Mouse (Mus musculus): ENCODE measurements at regions not wholly inside any gene's neighbourhood (a gene's known extent, or its start where the extent isn't known, plus 50 kb on each side); places are given as distances from the start of the nearest gene placed in this dataset.

DNA sequence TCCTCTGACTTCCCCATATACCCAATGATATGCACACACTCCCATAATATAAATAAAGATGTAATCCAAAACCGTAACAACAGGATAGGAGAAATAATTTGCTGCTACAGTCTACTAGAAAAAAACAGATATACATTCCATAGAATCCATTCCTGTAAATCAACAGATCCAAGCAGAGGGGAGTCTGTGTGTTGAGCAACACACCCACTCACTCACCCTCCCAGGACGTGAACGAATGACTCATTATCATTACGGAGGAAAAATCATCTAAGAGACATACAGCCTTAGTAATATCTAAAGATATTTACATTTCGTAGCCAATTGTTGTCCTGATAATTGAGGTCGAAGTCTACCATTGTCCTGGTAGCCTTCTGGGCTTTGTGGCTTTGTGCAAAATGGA lies 165.2 kb downstream of the Uaca start:
- Histone ChIP-seq H3K9me3 (ENCODE audit: low read length) (no peaks in the 10 kb centered on the region), H3K4me1 (replicated peaks; ENCODE audit: low read depth, low read length) (peaks cover 6% of the 10 kb centered on the region), H3K36me3 (ENCODE audit: insufficient read depth, low read length) (no peaks in the 10 kb centered on the region)

DNA sequence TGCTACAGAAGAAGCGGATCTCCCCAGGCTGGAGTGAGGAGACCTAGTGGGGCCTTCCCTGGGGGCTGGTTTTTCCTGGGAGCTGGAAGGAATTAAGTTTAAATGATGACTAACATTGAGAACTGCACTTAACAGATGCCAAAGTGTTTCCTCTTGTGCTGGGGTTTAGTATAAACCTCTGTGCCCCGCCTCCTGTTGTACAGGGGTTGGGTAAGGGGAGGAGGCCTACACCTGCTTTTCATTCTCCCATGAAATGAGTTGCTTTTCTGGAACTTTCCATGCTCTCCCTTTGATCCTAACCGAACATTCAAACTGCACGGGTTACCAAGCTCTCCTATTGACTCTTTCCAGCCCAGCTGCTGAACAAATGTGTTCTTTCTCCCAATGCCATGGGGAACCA lies 167.7 kb downstream of the Uaca start:
- TF ChIP-seq CTCF (conservative IDR thresholded peaks at IDR 0.05; ENCODE audit: low read length) (no peak), POU5F1 (IDR thresholded peaks at IDR 0.05; ENCODE audit: borderline replicate concordance, low read length) (no peak)
- H3K36me3 ChIP-seq (ENCODE audit: insufficient read depth, low read length), result no peaks in the 10 kb centered on the region
- no peaks in the 10 kb centered on the region for H3K9me3 ChIP-seq (ENCODE audit: low read length)
- peaks cover 20% of the 10 kb centered on the region for H3K4me1 ChIP-seq (replicated peaks; ENCODE audit: low read depth, low read length)
- H3K27me3 ChIP-seq (ENCODE audit: insufficient read depth, low read length), result no peaks in the 10 kb centered on the region
- no peak overlapping the region for H3K4me3 ChIP-seq (replicated peaks; ENCODE audit: low read length)

More for the DNA sequence above, 165.2 kb downstream of the Uaca start:
- Histone ChIP-seq H3K4me3 (replicated peaks; ENCODE audit: low read length) (no peak overlapping the region), H3K27me3 (ENCODE audit: insufficient read depth, low read length) (no peaks in the 10 kb centered on the region)
- TF ChIP-seq NANOG (IDR thresholded peaks at IDR 0.05; ENCODE audit: borderline replicate concordance, low read length) (no peak), CTCF (conservative IDR thresholded peaks at IDR 0.05; ENCODE audit: low read length) (no peak), POU5F1 (IDR thresholded peaks at IDR 0.05; ENCODE audit: borderline replicate concordance, low read length) (no peak)

DNA sequence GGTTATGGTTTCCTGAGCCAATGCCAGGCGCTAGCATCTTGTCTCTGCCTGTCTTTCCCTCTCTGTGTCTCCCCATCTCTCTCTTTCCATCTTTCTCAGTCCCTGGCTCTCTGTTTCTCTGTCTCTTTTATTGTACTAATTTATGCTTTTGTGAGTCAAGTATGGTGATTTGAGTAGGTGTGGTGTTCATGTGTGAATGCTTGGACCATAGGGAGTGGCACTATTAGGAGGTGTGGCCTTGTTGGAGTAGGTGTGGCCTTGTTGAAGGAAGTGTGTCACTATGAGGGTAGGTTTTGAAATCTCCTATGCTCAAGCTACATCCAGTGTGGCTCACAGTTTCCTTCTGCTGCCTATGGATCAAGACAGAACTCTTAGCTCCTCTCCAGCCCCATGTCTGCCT lies 171.3 kb downstream of the Uaca start:
- peaks cover 15% of the 10 kb centered on the region for H3K4me1 ChIP-seq (replicated peaks; ENCODE audit: low read depth, low read length)
- TF ChIP-seq CTCF (conservative IDR thresholded peaks at IDR 0.05; ENCODE audit: low read length) (no peak), POU5F1 (IDR thresholded peaks at IDR 0.05; ENCODE audit: borderline replicate concordance, low read length) (no peak), NANOG (IDR thresholded peaks at IDR 0.05; ENCODE audit: borderline replicate concordance, low read length) (no peak)

DNA sequence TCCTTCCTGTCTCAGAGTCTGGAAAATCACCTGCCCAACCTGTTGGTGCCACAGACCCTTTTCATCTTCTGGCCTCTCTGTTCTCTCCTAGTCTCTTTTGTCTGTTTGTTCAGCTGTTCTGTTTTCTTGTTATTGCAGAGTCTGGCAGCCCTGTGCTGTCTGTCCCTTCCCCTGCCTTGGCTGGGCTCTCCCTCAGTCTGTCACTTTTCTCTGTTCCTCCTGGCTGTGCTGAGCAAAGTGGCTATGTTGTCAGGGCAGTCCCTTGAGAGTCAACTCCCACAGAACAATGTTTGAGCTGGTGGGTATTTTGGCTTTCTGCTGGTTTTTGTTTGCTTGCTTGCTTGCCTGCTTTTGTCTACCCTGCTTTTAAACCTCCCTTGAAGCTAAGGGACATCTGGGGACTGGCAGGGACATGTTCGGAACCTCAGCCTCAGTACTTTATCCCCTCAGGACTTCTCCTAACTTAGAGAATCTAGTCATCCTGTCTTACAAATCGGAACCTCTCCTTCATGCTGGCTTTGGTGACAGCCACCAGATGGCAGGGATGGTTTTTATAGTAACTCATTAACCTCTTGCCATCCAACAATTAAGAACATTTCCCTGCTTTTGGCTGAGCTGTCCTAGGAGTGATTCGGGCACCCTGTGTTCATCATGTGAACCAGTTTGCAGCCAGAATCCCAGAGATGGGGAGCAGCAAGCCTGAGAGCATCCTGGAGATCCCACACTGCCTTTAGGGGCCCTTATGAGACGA lies 174.1 kb downstream of the Uaca start:
- Histone ChIP-seq H3K27me3 (ENCODE audit: insufficient read depth, low read length) (peaks cover 7% of the 10 kb centered on the region; the same call in 1 of the 2 replicates), H3K9me3 (ENCODE audit: low read length) (no peaks in the 10 kb centered on the region), H3K4me3 (replicated peaks; ENCODE audit: low read length) (no peak overlapping the region), H3K36me3 (ENCODE audit: insufficient read depth, low read length) (no peaks in the 10 kb centered on the region), H3K4me1 (replicated peaks; ENCODE audit: low read depth, low read length) (peaks cover 26% of the 10 kb centered on the region)
- TF ChIP-seq NANOG (IDR thresholded peaks at IDR 0.05; ENCODE audit: borderline replicate concordance, low read length) (no peak), CTCF (conservative IDR thresholded peaks at IDR 0.05; ENCODE audit: low read length) (no peak), POU5F1 (IDR thresholded peaks at IDR 0.05; ENCODE audit: borderline replicate concordance, low read length) (no peak)

More for the DNA sequence above, 171.3 kb downstream of the Uaca start:
- H3K4me3 ChIP-seq (replicated peaks; ENCODE audit: low read length), result no peak overlapping the region
- no peaks in the 10 kb centered on the region for H3K36me3 ChIP-seq (ENCODE audit: insufficient read depth, low read length)
- H3K27me3 ChIP-seq (ENCODE audit: insufficient read depth, low read length), result no peaks in the 10 kb centered on the region
- no peaks in the 10 kb centered on the region for H3K9me3 ChIP-seq (ENCODE audit: low read length)

DNA sequence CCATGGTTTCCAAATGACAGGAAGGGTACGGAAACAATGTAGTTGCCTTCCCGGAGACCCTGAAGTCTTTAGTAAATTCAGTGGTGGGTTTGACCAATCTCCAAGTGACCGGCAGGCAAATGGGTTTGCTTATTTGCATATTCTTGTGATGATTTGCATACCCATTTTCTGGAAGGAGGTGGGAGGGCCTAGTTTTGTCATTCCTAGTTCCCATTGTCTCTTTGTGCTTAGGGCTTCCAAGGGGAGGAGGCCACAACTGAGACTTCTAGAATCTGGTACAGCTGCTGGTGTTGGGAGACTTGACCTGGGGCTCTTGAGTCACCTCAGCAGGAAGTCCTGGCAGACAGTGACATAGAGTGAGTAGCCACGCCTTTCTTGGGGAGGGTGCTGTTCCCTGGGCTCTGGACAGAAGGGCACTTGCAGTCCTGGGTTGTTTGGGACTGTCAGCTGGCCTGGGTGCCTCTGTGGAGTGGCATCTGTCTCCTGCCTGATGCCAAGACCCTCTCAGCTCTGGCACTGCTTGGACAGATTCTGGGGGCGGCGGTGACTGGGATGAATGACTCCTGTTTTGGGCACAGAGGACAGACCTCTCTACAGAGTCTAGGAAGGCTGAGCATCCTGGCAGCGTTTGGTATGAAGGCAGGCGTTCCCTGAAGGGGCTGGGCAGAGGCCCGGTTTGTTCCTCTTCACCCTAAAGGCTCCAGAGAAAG lies 178.0 kb downstream of the Uaca start:
- no peak overlapping the region; the same call in 1 of the 2 replicates for H3K4me3 ChIP-seq (replicated peaks; ENCODE audit: low read length)
- H3K36me3 ChIP-seq (ENCODE audit: insufficient read depth, low read length), result no peaks in the 10 kb centered on the region
- TF ChIP-seq POU5F1 (IDR thresholded peaks at IDR 0.05; ENCODE audit: borderline replicate concordance, low read length) (no peak), CTCF (conservative IDR thresholded peaks at IDR 0.05; ENCODE audit: low read length) (no peak), NANOG (IDR thresholded peaks at IDR 0.05; ENCODE audit: borderline replicate concordance, low read length) (no peak)
- peaks cover 11% of the 10 kb centered on the region; the same call in 1 of the 2 replicates for H3K9me3 ChIP-seq (ENCODE audit: low read length)
- peaks cover 16% of the 10 kb centered on the region; the same call in 1 of the 2 replicates for H3K27me3 ChIP-seq (ENCODE audit: insufficient read depth, low read length)
- peaks cover 11% of the 10 kb centered on the region for H3K4me1 ChIP-seq (replicated peaks; ENCODE audit: low read depth, low read length)

DNA sequence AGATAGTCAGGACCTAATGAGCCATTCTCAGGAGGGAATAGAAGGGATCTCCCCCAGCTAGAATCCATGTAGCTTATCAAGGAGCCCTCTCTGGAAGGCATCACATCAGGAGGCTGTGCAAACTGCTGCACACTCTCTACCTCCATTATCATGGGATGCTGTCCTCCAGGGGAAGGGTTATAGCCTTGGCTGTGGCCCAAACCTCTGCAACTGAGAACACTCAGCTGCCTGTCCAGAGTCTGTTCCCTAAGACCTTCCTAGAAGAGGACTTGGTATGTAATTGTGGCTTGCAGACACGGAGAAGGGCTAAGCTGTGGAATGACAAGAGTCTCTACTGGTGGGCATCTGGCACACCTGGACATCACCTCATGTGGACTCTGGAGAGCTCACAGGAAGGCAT lies 180.2 kb downstream of the Uaca start:
- peaks cover 20% of the 10 kb centered on the region; the same call in 1 of the 2 replicates for H3K9me3 ChIP-seq (ENCODE audit: low read length)
- peaks cover 16% of the 10 kb centered on the region; the same call in 1 of the 2 replicates for H3K27me3 ChIP-seq (ENCODE audit: insufficient read depth, low read length)
- H3K4me3 ChIP-seq (replicated peaks; ENCODE audit: low read length), result no peak overlapping the region
- no peaks in the 10 kb centered on the region for H3K36me3 ChIP-seq (ENCODE audit: insufficient read depth, low read length)
- TF ChIP-seq CTCF (conservative IDR thresholded peaks at IDR 0.05; ENCODE audit: low read length) (no peak), POU5F1 (IDR thresholded peaks at IDR 0.05; ENCODE audit: borderline replicate concordance, low read length) (no peak), NANOG (IDR thresholded peaks at IDR 0.05; ENCODE audit: borderline replicate concordance, low read length) (no peak)
- H3K4me1 ChIP-seq (replicated peaks; ENCODE audit: low read depth, low read length), result peaks cover 11% of the 10 kb centered on the region

DNA sequence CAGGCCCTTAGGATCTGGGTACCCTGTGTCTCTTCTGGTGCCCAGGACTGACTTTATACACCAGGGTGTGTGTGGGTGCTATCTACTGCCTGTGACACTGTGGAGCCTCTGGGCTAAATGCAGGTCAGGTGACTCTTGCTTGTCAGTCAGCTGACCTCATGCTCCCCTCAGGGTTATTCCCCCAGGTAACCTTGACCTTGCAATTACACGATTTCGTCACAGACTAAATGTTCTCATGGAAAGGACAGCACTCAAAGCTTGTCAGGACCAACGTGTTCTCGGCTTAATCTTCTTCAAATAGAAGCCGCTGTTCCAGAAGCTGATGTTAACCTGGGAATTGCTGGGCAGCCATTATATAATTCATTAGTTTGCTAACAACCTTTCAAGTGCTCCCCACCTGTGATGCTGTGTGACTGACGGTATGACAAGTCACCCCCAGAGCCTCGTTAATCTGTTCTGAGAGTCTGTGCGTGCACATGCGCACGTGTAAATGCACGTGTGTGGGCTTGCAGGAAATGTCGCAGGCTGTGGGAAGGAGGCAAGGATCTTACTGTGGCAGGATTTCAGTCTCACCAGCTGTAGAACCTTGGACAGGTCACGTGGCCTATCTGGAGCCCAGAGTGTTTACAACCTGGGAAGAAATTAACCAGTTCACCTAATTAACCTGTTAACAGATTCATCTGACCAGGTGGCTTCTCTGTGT lies 188.2 kb downstream of the Uaca start:
- Histone ChIP-seq H3K9me3 (ENCODE audit: low read length) (peaks cover 10% of the 10 kb centered on the region; the same call in 1 of the 2 replicates), H3K4me3 (replicated peaks; ENCODE audit: low read length) (no peak overlapping the region), H3K36me3 (ENCODE audit: insufficient read depth, low read length) (no peaks in the 10 kb centered on the region), H3K4me1 (replicated peaks; ENCODE audit: low read depth, low read length) (no peaks in the 10 kb centered on the region), H3K27me3 (ENCODE audit: insufficient read depth, low read length) (no peaks in the 10 kb centered on the region; the same call in 1 of the 2 replicates)
- no peak for TF ChIP-seq POU5F1 (IDR thresholded peaks at IDR 0.05; ENCODE audit: borderline replicate concordance, low read length)
- TF ChIP-seq CTCF (conservative IDR thresholded peaks at IDR 0.05; ENCODE audit: low read length), result no peak
- TF ChIP-seq NANOG (IDR thresholded peaks at IDR 0.05; ENCODE audit: borderline replicate concordance, low read length), result no peak

DNA sequence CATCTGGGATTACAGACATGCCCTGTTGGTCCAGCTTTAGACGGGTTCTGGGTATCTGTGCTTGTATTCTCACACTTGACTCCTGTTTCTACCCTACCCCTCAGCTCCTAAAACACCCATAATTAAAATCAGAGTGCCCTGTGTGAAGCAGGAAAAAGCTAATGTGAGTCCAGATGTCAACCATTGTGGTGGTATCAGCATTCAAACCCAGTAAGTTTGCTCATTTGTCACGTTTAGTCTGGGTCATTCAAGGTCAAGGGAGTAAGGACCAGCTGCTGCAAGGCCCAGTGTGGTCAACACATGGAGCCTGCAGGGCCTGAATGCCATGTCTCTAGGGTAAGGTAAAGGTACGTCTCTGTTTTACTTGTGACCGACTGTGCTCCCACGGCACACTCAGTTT lies 188.9 kb downstream of the Uaca start:
- no peaks in the 10 kb centered on the region for H3K4me1 ChIP-seq (replicated peaks; ENCODE audit: low read depth, low read length)
- peaks cover 4% of the 10 kb centered on the region; the same call in 1 of the 2 replicates for H3K9me3 ChIP-seq (ENCODE audit: low read length)
- no peak for TF ChIP-seq POU5F1 (IDR thresholded peaks at IDR 0.05; ENCODE audit: borderline replicate concordance, low read length)
- no peak for TF ChIP-seq CTCF (conservative IDR thresholded peaks at IDR 0.05; ENCODE audit: low read length)
- no peak for TF ChIP-seq NANOG (IDR thresholded peaks at IDR 0.05; ENCODE audit: borderline replicate concordance, low read length)
- H3K36me3 ChIP-seq (ENCODE audit: insufficient read depth, low read length), result no peaks in the 10 kb centered on the region
- no peak overlapping the region for H3K4me3 ChIP-seq (replicated peaks; ENCODE audit: low read length)
- no peaks in the 10 kb centered on the region; the same call in 1 of the 2 replicates for H3K27me3 ChIP-seq (ENCODE audit: insufficient read depth, low read length)
